Mouse (Mus musculus): Measurements from ENCODE around the gene Gsx1. TPM values are rescaled to one million over a fixed set of nuclear protein-coding genes. Genes with fewer than 3 reads are reported as not detected.

The Gsx1 gene
- polyA plus RNA-seq, 1 experiment = not detected

- Histone ChIP-seq H3K4me1 (ENCODE audit: control insufficient read depth, insufficient read depth, low read length) (no peaks in the 10 kb centered on the region), H3K4me3 (replicated peaks; ENCODE audit: extremely low read depth, low read depth, low read length) (no peak overlapping the region)
- DNase-seq = no peak
- TF ChIP-seq CTCF (IDR thresholded peaks at IDR 0.05; ENCODE audit: insufficient read depth, low read length) = no peak
- TF ChIP-seq POLR2A (IDR thresholded peaks at IDR 0.05; ENCODE audit: borderline replicate concordance, extremely low read depth, low read depth, low read length) = no peak
- 83% methylated on average over 3 of the region's 3 CpGs for WGBS
These were observed 14.4 kb upstream of the Gsx1 start for GRCm38 (mm10) chr5:147174046-147174445.

- TF ChIP-seq CTCF (IDR thresholded peaks at IDR 0.05; ENCODE audit: insufficient read depth, low read length) (no peak), POLR2A (IDR thresholded peaks at IDR 0.05; ENCODE audit: borderline replicate concordance, extremely low read depth, low read depth, low read length) (no peak)
- DNase-seq = no peak
- H3K4me3 ChIP-seq (replicated peaks; ENCODE audit: extremely low read depth, low read depth, low read length) = no peak overlapping the region
- H3K4me1 ChIP-seq (ENCODE audit: control insufficient read depth, insufficient read depth, low read length) = peaks cover 9% of the 10 kb centered on the region
- WGBS = 8% methylated on average over 19 of the region's 19 CpGs
These were observed 3.2 kb upstream of the Gsx1 start for GRCm38 (mm10) chr5:147185174-147185915.

- WGBS = 1% methylated on average over 26 of the region's 26 CpGs
- no peak for TF ChIP-seq CTCF (IDR thresholded peaks at IDR 0.05; ENCODE audit: insufficient read depth, low read length)
- no peak for TF ChIP-seq POLR2A (IDR thresholded peaks at IDR 0.05; ENCODE audit: borderline replicate concordance, extremely low read depth, low read depth, low read length)
- peak; percentile 16 for DNase-seq
- Histone ChIP-seq H3K4me1 (ENCODE audit: control insufficient read depth, insufficient read depth, low read length) (peaks cover 9% of the 10 kb centered on the region), H3K4me3 (replicated peaks; ENCODE audit: extremely low read depth, low read depth, low read length) (peak overlapping the region; percentile 31)
These were observed 2.5 kb upstream of the Gsx1 start for GRCm38 (mm10) chr5:147186001-147186431.

- peak overlapping the region; percentile 44 for H3K4me3 ChIP-seq (replicated peaks; ENCODE audit: extremely low read depth, low read depth, low read length)
- peaks cover 9% of the 10 kb centered on the region for H3K4me1 ChIP-seq (ENCODE audit: control insufficient read depth, insufficient read depth, low read length)
- no peak for TF ChIP-seq POLR2A (IDR thresholded peaks at IDR 0.05; ENCODE audit: borderline replicate concordance, extremely low read depth, low read depth, low read length)
- TF ChIP-seq CTCF (IDR thresholded peaks at IDR 0.05; ENCODE audit: insufficient read depth, low read length) = no peak
- WGBS = 2% methylated on average over 37 of the region's 37 CpGs
- DNase-seq = no peak
These were observed 1.5 kb upstream of the Gsx1 start for GRCm38 (mm10) chr5:147186781-147187551.

GRCm38 (mm10) chr5:147187552-147188170 is 835 bp upstream of the Gsx1 start:
- no peak for DNase-seq
- H3K4me3 ChIP-seq (replicated peaks; ENCODE audit: extremely low read depth, low read depth, low read length) = no peak overlapping the region
- TF ChIP-seq POLR2A (IDR thresholded peaks at IDR 0.05; ENCODE audit: borderline replicate concordance, extremely low read depth, low read depth, low read length) (no peak), CTCF (IDR thresholded peaks at IDR 0.05; ENCODE audit: insufficient read depth, low read length) (no peak)
- peaks cover 9% of the 10 kb centered on the region for H3K4me1 ChIP-seq (ENCODE audit: control insufficient read depth, insufficient read depth, low read length)
- 6% methylated on average over 25 of the region's 25 CpGs for WGBS

GRCm38 (mm10) chr5:147189156-147189555 is 660 bp downstream of the Gsx1 start:
- DNase-seq = no peak
- Histone ChIP-seq H3K4me1 (ENCODE audit: control insufficient read depth, insufficient read depth, low read length) (peaks cover 9% of the 10 kb centered on the region), H3K4me3 (replicated peaks; ENCODE audit: extremely low read depth, low read depth, low read length) (no peak overlapping the region)
- 2% methylated on average over 28 of the region's 28 CpGs for WGBS
- no peak for TF ChIP-seq CTCF (IDR thresholded peaks at IDR 0.05; ENCODE audit: insufficient read depth, low read length)
- TF ChIP-seq POLR2A (IDR thresholded peaks at IDR 0.05; ENCODE audit: borderline replicate concordance, extremely low read depth, low read depth, low read length) = no peak

GRCm38 (mm10) chr5:147189836-147190602 is 1.5 kb downstream of the Gsx1 start:
- TF ChIP-seq CTCF (IDR thresholded peaks at IDR 0.05; ENCODE audit: insufficient read depth, low read length) (no peak), POLR2A (IDR thresholded peaks at IDR 0.05; ENCODE audit: borderline replicate concordance, extremely low read depth, low read depth, low read length) (no peak)
- Histone ChIP-seq H3K4me3 (replicated peaks; ENCODE audit: extremely low read depth, low read depth, low read length) (no peak overlapping the region), H3K4me1 (ENCODE audit: control insufficient read depth, insufficient read depth, low read length) (peaks cover 9% of the 10 kb centered on the region)
- no peak for DNase-seq
- 4% methylated on average over 46 of the region's 46 CpGs for WGBS

- peaks cover 9% of the 10 kb centered on the region for H3K4me1 ChIP-seq (ENCODE audit: control insufficient read depth, insufficient read depth, low read length)
- DNase-seq = no peak
- 3% methylated on average over 7 of the region's 7 CpGs for WGBS
- no peak for TF ChIP-seq CTCF (IDR thresholded peaks at IDR 0.05; ENCODE audit: insufficient read depth, low read length)
- no peak for TF ChIP-seq POLR2A (IDR thresholded peaks at IDR 0.05; ENCODE audit: borderline replicate concordance, extremely low read depth, low read depth, low read length)
- H3K4me3 ChIP-seq (replicated peaks; ENCODE audit: extremely low read depth, low read depth, low read length) = no peak overlapping the region
These were observed 2.4 kb downstream of the Gsx1 start for GRCm38 (mm10) chr5:147190885-147191284.

Measured in lung, adult 2 months (tissue).